Mouse (Mus musculus): ENCODE data around the gene Clca4a.
"Not testable (repeated sequence)": the region's sequence is repeated elsewhere in the genome, so short reads cannot be mapped to it uniquely, and the experiment has no call there.

Gene Clca4a

GRCm38 (mm10) chr3:144974945-144975344 is at the start of gene Clca4a:
Clca4a (minus strand) TSS chr3:144975045.
- no peak for DNase-seq

DNA sequence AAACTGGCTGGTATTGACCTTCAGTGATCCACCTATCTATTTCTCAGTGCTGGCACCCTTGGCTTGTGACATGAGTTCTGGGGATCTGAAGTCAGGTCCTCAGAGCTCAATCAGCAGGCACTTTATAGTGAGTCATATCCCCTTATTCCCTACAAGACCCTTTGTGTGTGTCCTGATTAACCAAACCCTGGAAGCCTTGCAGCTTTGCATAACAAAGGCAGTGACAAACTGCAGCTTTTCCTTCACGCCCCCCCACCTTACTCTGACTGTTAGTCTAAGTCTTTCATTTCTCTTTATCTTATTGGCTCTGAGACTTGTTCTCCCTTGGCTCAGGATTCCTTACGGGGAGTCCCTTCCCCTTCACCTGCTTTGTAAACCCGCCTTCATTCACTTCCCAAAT is 43.0 kb upstream of the Clca4a start:
- no peak for DNase-seq

DNA sequence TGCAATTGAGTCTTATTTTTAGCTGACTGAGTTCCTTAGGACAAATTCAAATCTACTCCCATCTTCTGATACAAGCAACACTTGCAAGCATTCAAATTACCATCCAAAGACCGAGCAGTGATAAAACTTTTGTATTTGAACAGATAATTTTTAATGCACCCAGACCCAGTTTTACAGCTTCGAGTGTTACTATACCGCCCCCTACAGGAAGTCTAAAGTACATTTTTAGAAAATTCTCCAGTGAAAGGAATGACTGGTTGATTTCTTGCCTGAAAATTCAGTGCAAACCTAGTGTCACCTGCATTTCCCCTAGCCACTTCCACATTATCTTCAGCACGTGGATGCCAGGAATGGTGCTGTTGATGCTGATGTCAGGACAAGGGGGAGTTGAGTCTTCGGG is 29.6 kb upstream of the Clca4a start:
- DNase-seq: no peak

- no peak for DNase-seq
Measured at GRCm38 (mm10) chr3:145000912-145001311, 26.1 kb upstream of the Clca4a start.

- no peak for DNase-seq
Measured at GRCm38 (mm10) chr3:144993055-144993454, 18.2 kb upstream of the Clca4a start.

GRCm38 (mm10) chr3:144992618-144993017 is 17.8 kb upstream of the Clca4a start:
- DNase-seq: no peak

DNA sequence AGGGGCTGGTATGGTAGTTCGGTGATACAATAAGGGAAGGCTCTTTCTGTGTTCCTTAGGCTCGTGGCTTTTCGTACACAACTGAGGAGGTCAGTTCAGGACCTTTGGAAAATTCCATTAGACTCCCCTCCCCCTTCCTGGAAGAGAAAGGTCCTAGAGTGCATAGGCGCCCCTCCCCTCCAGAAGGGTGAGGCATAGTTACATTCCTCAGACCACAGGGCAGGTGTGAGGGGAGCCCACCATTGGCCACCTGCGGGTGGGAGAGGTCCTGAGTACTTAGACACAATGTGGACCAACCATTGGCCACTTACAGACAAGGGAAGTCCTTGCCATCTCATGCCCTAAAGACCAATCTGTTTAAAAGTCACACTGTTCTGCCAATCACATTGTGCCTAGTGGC is 11.0 kb upstream of the Clca4a start:
- DNase-seq: no peak

- no peak for DNase-seq
Measured at GRCm38 (mm10) chr3:144980551-144980950, 5.7 kb upstream of the Clca4a start.

- no peak for DNase-seq
Measured at GRCm38 (mm10) chr3:144977631-144978030, 2.8 kb upstream of the Clca4a start.

DNA sequence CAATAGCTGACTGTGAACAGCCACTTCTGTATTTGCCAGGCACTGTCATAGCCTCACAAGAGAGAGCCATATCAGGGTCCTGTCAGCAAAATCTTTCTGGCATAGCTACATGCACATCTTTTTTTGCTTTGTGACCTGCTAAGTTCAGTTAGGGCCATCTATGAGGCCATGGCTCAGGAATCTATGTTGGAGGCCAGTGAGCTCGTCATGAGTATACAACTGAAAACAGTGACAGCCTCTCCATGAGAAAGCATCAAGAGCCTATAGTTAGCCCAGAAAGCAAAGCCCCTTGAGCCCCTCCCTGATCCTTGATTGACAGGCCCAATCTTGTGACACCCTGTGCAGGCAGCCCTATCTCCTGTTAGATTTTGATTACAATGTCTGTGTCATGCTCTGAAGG is 1.2 kb upstream of the Clca4a start:
- no peak for DNase-seq

GRCm38 (mm10) chr3:144971553-144972270 is 3.1 kb downstream of the Clca4a start:
- no peak for DNase-seq

DNA sequence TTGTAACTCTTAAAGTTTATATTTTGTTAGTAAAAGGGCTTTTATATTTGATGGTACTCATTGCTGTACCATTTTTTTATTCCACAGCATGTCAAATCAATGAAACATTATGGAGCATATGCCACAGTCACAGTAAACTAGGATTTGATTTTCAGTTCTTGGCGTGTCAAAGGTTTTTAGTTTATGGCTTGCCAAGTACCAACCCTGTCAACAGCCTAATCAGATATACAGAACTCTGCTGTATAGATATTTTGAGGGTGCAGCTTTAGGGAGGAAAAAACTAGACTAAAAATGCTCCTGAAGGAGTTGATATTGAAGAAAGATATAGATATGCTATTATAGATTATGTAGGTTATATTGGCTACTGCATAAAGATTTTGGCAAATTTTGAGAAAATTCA is 5.1 kb downstream of the Clca4a start:
- DNase-seq: no peak

DNA sequence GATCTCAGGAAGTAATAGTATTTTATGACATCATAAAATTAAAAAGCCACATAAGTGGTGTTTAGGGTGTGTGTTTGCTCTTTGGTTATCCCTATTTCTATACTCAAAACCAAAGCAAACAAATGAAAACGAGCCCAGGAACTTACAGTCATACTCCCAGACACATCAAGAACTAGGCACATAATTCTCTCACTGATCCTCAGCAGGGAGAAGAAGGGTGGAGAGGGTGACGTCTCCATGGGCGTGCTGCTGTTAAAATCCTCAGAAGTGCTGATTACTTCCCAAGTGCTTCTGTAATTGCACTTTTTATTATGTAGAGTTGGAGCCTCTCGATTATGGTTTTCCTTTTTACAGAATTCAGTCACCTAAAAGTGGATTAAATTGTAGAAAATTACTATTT is 8.8 kb downstream of the Clca4a start:
- DNase-seq: no peak

- no peak for DNase-seq
Measured at GRCm38 (mm10) chr3:144950829-144951228, 24.0 kb downstream of the Clca4a start.

GRCm38 (mm10) chr3:144947376-144947775 is 27.5 kb downstream of the Clca4a start:
- not testable (repeated sequence) for DNase-seq

GRCm38 (mm10) chr3:144933625-144934024 is 41.2 kb downstream of the Clca4a start:
- DNase-seq: not testable (repeated sequence)

DNA sequence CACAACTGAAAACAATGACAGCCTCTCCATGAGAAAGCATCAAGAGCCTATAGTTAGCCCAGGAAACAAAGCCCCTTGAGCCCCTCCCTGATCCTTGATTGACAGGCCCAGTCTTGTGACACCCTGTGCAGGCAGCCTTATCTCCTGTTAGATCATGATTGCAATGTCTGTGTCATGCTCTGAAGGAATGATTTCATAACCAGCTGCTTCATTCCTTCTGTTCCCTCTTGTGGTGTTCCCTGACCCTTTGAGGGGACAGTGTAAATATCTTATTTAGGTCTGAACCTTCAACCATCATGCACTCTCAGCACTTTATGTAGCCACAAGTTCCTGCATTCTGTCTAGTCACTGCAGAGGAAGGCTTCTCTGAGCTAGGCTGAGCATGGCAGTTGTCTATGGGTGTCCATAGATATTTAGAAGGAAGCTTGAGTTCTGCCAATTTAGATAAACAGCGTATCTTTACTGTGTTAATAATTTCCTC is 41.8 kb downstream of the Clca4a start:
- DNase-seq: no peak

DNA sequence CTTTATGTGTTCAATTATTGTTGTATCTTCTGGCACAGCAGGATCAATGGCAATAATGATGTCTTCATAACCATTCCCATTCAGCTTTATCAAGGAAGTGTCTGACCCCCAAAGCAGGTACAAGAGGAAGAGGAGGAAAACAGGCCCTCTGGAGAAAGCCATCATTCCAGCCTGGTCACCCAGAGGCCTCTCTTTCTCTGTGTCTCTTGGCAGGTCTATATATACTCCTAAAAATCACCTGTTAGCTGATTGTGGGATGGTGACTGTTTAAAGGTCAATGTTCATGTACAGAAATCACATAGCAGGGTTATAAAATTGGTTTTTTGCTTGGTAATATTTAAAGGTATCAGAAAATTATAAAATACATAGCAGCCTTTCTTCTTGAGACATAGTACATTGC is 42.5 kb downstream of the Clca4a start, which contains the start of gene Clca4b:
TSS of gene Clca4b (minus strand) at position 195 of the 400 bp plus-strand sequence.
- no peak for DNase-seq

DNA sequence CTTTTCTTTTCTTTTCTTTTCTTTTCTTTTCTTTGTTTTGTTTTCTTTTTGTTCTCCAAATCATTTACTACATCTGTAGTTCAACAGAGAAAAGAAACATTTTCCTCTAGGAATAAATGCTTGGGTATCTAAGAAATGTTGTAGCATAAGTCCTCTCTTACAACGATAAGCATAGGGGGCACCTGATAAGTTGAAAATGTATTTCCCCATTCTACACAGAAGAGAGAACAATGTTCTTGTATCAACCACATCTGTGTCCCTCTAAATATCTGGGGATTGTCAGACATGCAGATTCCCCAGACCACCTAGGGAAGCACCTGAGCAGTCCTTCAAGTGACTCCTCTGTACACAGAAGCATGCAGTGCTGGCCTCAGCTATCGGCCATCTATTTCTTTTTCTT is 60.8 kb downstream of the Clca4a start:
- DNase-seq: no peak
